Mouse (Mus musculus) hindbrain, embryonic 16.5 days (tissue): ENCODE data around the gene Iars2. TPM values are rescaled to one million over a fixed set of nuclear protein-coding genes. Genes with fewer than 3 reads are reported as not detected.

Experiments
- microRNA counts: library from miRNA; unstranded; fragments of <30 nt; microRNA quantifications from one replicate; lab custom pipeline; 2016
- microRNA-seq: library from miRNA; unstranded; fragments of <30 nt; microRNA quantifications from one replicate; pipeline ENCODE4, GENCODE M21; 2017
- polyA plus RNA-seq: library from polyadenylated mRNA; unstranded; fragments of >200 nt; fragmentation: Nextera tagmentation; extraction: Ambion mirVana; gene quantifications from 2 replicates; pipeline ENCODE4 v1.2.1, GENCODE M21; 2015

Gene Iars2
- polyA plus RNA-seq, 1 experiment from 2014 or later: 18.6 TPM

MicroRNAs within 50 kb of the gene (microRNA counts, 519-probe panel; counts per million panel counts)
- 2,078 counts per million, percentile 35 among the panel's probes with 10 or more counts for microRNA mmu-miR-194 (lab: Ali Mortazavi, UCI)
- microRNA mmu-miR-664 (lab: Ali Mortazavi, UCI): not detected

Small RNA genes lying within 50 kb of the gene (microRNA-seq; reads per million reads assigned to microRNA genes)
- 1.5 reads per million for gene Mir194-1
- 5.0 reads per million, percentile 17 among the genes with 10 or more reads in this experiment for gene Mir215
- gene Mir664: 20.2 reads per million, percentile 33 among the genes with 10 or more reads in this experiment

Other genes starting within 250 kb of the Iars2 start
- 21.8 and 25.2 TPM in 2 replicates for gene Rab3gap2, start 125.3 kb downstream of the Iars2 start, polyA plus RNA-seq
- gene Bpnt1, start 2.8 kb upstream of the Iars2 start, polyA plus RNA-seq: 59.2 and 61.5 TPM in 2 replicates
- gene Eprs, start 33.6 kb upstream of the Iars2 start, polyA plus RNA-seq: 131 and 136 TPM in 2 replicates
- gene Slc30a10, start 125.5 kb upstream of the Iars2 start, polyA plus RNA-seq: 8.3 and 10.0 TPM in 2 replicates